Mouse (Mus musculus) CH12.LX (cell line): Measurements from ENCODE around the gene Abo. TPM values are rescaled to one million over a fixed set of nuclear protein-coding genes. Genes with fewer than 3 reads are reported as not detected.

Experiments used
- DNase-seq: peaks from one replicate; pipeline ENCODE4 v3.0.0-alpha.2; 2013; ENCODE audit errors: extremely low read depth
- H3K27ac ChIP-seq: 2 replicates; pipeline ENCODE4 v1.5.1; 2012; ENCODE audit warnings: low read depth, mild to moderate bottlenecking, control low read depth, moderate library complexity; ENCODE audit not compliant: insufficient read depth
- H3K27me3 ChIP-seq: replicated peaks from 2 replicates; pipeline ENCODE3; 2012; ENCODE audit warnings: inconsistent platforms
- H3K36me3 ChIP-seq, 2 experiments: replicated peaks in 1 of 2; 2 replicates each; pipeline versions ENCODE3 to v1.6.1; 2012; ENCODE audit warnings: inconsistent platforms in 1 of 2, low read length in 1 of 2, mild to moderate bottlenecking in 1 of 2, mixed read lengths in 1 of 2, moderate library complexity in 1 of 2; ENCODE audit not compliant: control insufficient read depth in 1 of 2, insufficient read depth in 1 of 2
- H3K4me1 ChIP-seq, 2 experiments: 2 replicates each; pipeline ENCODE4 v1.6.1; 2012; ENCODE audit warnings: inconsistent platforms in 1 of 2, moderate library complexity in 1 of 2; ENCODE audit not compliant: insufficient read depth in 2 of 2, control insufficient read depth in 1 of 2
- H3K4me2 ChIP-seq: 2 replicates; pipeline ENCODE4 v1.6.1; 2012; ENCODE audit warnings: low read depth, mild to moderate bottlenecking, control low read depth; ENCODE audit not compliant: poor library complexity, insufficient read depth, severe bottlenecking
- H3K4me3 ChIP-seq, 3 experiments: fragments of 150-350 bp in 1 of 3; sonication (generic) in 1 of 3; replicated peaks in 1 of 3; 2 replicates each; pipeline versions ENCODE3 to v1.5.1; 2011 to 2012; ENCODE audit warnings: low read depth in 2 of 3, low read length in 2 of 3, mild to moderate bottlenecking in 2 of 3, moderate library complexity in 2 of 3, control low read depth in 1 of 3, improper control_type of control experiment in 1 of 3, inconsistent platforms in 1 of 3, mixed read lengths in 1 of 3; ENCODE audit not compliant: poor library complexity in 1 of 3
- H3K79me2 ChIP-seq: replicated peaks from 2 replicates; pipeline ENCODE4 v1.6.1; 2012; ENCODE audit warnings: mild to moderate bottlenecking, moderate library complexity; ENCODE audit not compliant: control insufficient read depth, poor library complexity, insufficient read depth, severe bottlenecking; ENCODE audit errors: extremely low read depth
- H3K9ac ChIP-seq: 2 replicates; pipeline ENCODE4 v1.6.1; 2012; ENCODE audit warnings: low read depth, mild to moderate bottlenecking, control low read depth, moderate library complexity; ENCODE audit not compliant: insufficient read depth
- H3K9me3 ChIP-seq: replicated peaks from 2 replicates; pipeline ENCODE3; 2012; ENCODE audit warnings: low read length, inconsistent platforms, mixed read lengths
- BHLHE40 ChIP-seq: IDR thresholded peaks from 2 replicates; pipeline ENCODE4 v1.6.1; 2011; ENCODE audit warnings: mild to moderate bottlenecking, low read depth, low read length, improper control_type of control experiment
- CHD1 ChIP-seq: IDR thresholded peaks from 2 replicates; pipeline ENCODE4 v1.6.1; 2012; ENCODE audit warnings: low read depth, low read length, improper control_type of control experiment, inconsistent platforms
- CHD2 ChIP-seq: IDR thresholded peaks from 2 replicates; pipeline ENCODE4 v1.6.1; 2011; ENCODE audit warnings: low read length, improper control_type of control experiment
- CTCF ChIP-seq, 2 experiments: IDR thresholded peaks in 1 of 2; conservative IDR thresholded peaks in 1 of 2; 2 replicates each; pipeline ENCODE4 v1.5.1; 2011 to 2012; ENCODE audit warnings: low read depth in 2 of 2, low read length in 2 of 2, improper control_type of control experiment in 1 of 2, inconsistent platforms in 1 of 2, mild to moderate bottlenecking in 1 of 2, moderate library complexity in 1 of 2
- E2F4 ChIP-seq: IDR thresholded peaks from 2 replicates; pipeline ENCODE4 v1.6.1; 2011; ENCODE audit warnings: low read depth, low read length, improper control_type of control experiment; ENCODE audit not compliant: insufficient replicate concordance
- ELF1 ChIP-seq: IDR thresholded peaks from 2 replicates; pipeline ENCODE4 v1.6.1; 2014; ENCODE audit warnings: low read depth, mild to moderate bottlenecking, inconsistent platforms, low read length, improper control_type of control experiment
- EP300 ChIP-seq: IDR thresholded peaks from 2 replicates; pipeline ENCODE4 v1.6.1; 2011; ENCODE audit warnings: low read length, improper control_type of control experiment
- ETS1 ChIP-seq: conservative IDR thresholded peaks from 2 replicates; pipeline ENCODE4 v1.6.1; 2012; ENCODE audit warnings: low read depth, mild to moderate bottlenecking, inconsistent platforms, low read length, improper control_type of control experiment, moderate library complexity
- GABPA ChIP-seq: IDR thresholded peaks from 2 replicates; pipeline ENCODE4 v1.6.1; 2012; ENCODE audit warnings: low read depth, low read length, improper control_type of control experiment, inconsistent platforms; ENCODE audit not compliant: insufficient replicate concordance
- HCFC1 ChIP-seq: IDR thresholded peaks from 2 replicates; pipeline ENCODE4 v1.6.1; 2012; ENCODE audit warnings: low read depth, mild to moderate bottlenecking, inconsistent platforms, low read length, improper control_type of control experiment
- IRF4 ChIP-seq: IDR thresholded peaks from 2 replicates; pipeline ENCODE4 v1.6.1; 2014; ENCODE audit warnings: low read depth, mild to moderate bottlenecking, inconsistent platforms, low read length, improper control_type of control experiment
- JUN ChIP-seq: IDR thresholded peaks from 2 replicates; pipeline ENCODE4 v1.6.1; 2011; ENCODE audit warnings: low read depth, mild to moderate bottlenecking, low read length, improper control_type of control experiment, moderate library complexity; ENCODE audit not compliant: insufficient read depth
- JUND ChIP-seq: conservative IDR thresholded peaks from 2 replicates; pipeline ENCODE4 v1.6.1; 2011; ENCODE audit warnings: low read depth, low read length, improper control_type of control experiment
- KAT2A ChIP-seq: IDR thresholded peaks from 2 replicates; pipeline ENCODE4 v1.6.1; 2012; ENCODE audit warnings: low read length, improper control_type of control experiment, inconsistent platforms; ENCODE audit not compliant: insufficient replicate concordance
- MAFK ChIP-seq: IDR thresholded peaks from 2 replicates; pipeline ENCODE4 v1.6.1; 2011; ENCODE audit warnings: low read length, improper control_type of control experiment; ENCODE audit not compliant: insufficient replicate concordance
- MAX ChIP-seq: IDR thresholded peaks from 2 replicates; pipeline ENCODE4 v1.6.1; 2011; ENCODE audit warnings: low read length, improper control_type of control experiment
- MAZ ChIP-seq: IDR thresholded peaks from 2 replicates; pipeline ENCODE4 v1.6.1; 2012; ENCODE audit warnings: low read depth, mild to moderate bottlenecking, inconsistent platforms, low read length, improper control_type of control experiment, moderate library complexity
- MEF2A ChIP-seq: IDR thresholded peaks from 2 replicates; pipeline ENCODE4 v1.6.1; 2014; ENCODE audit warnings: low read depth, mild to moderate bottlenecking, inconsistent platforms, low read length, improper control_type of control experiment, borderline replicate concordance
- MXI1 ChIP-seq: IDR thresholded peaks from 2 replicates; pipeline ENCODE4 v1.6.1; 2011; ENCODE audit warnings: mild to moderate bottlenecking, low read depth, low read length, improper control_type of control experiment
- MYC ChIP-seq: IDR thresholded peaks from 2 replicates; pipeline ENCODE4 v1.6.1; 2011; ENCODE audit warnings: low read depth, mild to moderate bottlenecking, improper control_type of control experiment, low read length
- NELFE ChIP-seq: IDR thresholded peaks from 2 replicates; pipeline ENCODE4 v1.6.1; 2011; ENCODE audit warnings: low read depth, low read length, improper control_type of control experiment
- NRF1 ChIP-seq: IDR thresholded peaks from 2 replicates; pipeline ENCODE4 v1.6.1; 2014; ENCODE audit warnings: low read depth, mild to moderate bottlenecking, inconsistent platforms, low read length, improper control_type of control experiment, moderate library complexity
- PAX5 ChIP-seq: IDR thresholded peaks from 2 replicates; pipeline ENCODE4 v1.6.1; 2012; ENCODE audit warnings: low read length, inconsistent platforms, mixed read lengths
- POLR2A ChIP-seq: IDR thresholded peaks from 2 replicates; pipeline ENCODE4 v1.6.1; 2011; ENCODE audit warnings: low read depth, mild to moderate bottlenecking, improper control_type of control experiment, low read length
- POLR2AphosphoS2 ChIP-seq: IDR thresholded peaks from 2 replicates; pipeline ENCODE4 v1.6.1; 2011; ENCODE audit warnings: low read depth, low read length, improper control_type of control experiment
- RAD21 ChIP-seq: IDR thresholded peaks from 2 replicates; pipeline ENCODE4 v1.6.1; 2011; ENCODE audit warnings: low read depth, mild to moderate bottlenecking, low read length, improper control_type of control experiment, moderate library complexity
- RCOR1 ChIP-seq: conservative IDR thresholded peaks from 2 replicates; pipeline ENCODE4 v1.6.1; 2012; ENCODE audit warnings: low read depth, mild to moderate bottlenecking, inconsistent platforms, low read length, improper control_type of control experiment
- SIN3A ChIP-seq: IDR thresholded peaks from 2 replicates; pipeline ENCODE4 v1.6.1; 2012; ENCODE audit warnings: low read length, improper control_type of control experiment, inconsistent platforms
- SMC3 ChIP-seq: IDR thresholded peaks from 2 replicates; pipeline ENCODE4 v1.6.1; 2011; ENCODE audit warnings: low read depth, low read length, improper control_type of control experiment
- TBP ChIP-seq: conservative IDR thresholded peaks from 2 replicates; pipeline ENCODE4 v1.6.1; 2011; ENCODE audit warnings: low read depth, low read length, improper control_type of control experiment
- TCF12 ChIP-seq: IDR thresholded peaks from 2 replicates; pipeline ENCODE4 v1.6.1; 2014; ENCODE audit warnings: low read depth, mild to moderate bottlenecking, inconsistent platforms, low read length, improper control_type of control experiment
- UBTF ChIP-seq: IDR thresholded peaks from 2 replicates; pipeline ENCODE4 v1.6.1; 2012; ENCODE audit warnings: low read depth, mild to moderate bottlenecking, inconsistent platforms, low read length, improper control_type of control experiment, moderate library complexity
- USF1 ChIP-seq: IDR thresholded peaks from 2 replicates; pipeline ENCODE4 v1.6.1; 2014; ENCODE audit warnings: low read depth, mild to moderate bottlenecking, inconsistent platforms, low read length, improper control_type of control experiment
- USF2 ChIP-seq: conservative IDR thresholded peaks from 2 replicates; pipeline ENCODE4 v1.6.1; 2011; ENCODE audit warnings: low read depth, low read length, improper control_type of control experiment
- ZC3H11A ChIP-seq: IDR thresholded peaks from 2 replicates; pipeline ENCODE4 v1.6.1; 2012; ENCODE audit warnings: low read depth, mild to moderate bottlenecking, inconsistent platforms, low read length, improper control_type of control experiment
- ZKSCAN1 ChIP-seq: IDR thresholded peaks from 2 replicates; pipeline ENCODE4 v1.6.1; 2012; ENCODE audit warnings: low read depth, inconsistent platforms, low read length, improper control_type of control experiment, borderline replicate concordance
- ZMIZ1 ChIP-seq: IDR thresholded peaks from 2 replicates; pipeline ENCODE4 v1.6.1; 2012; ENCODE audit warnings: low read depth, mild to moderate bottlenecking, inconsistent platforms, low read length, improper control_type of control experiment
- ZNF384 ChIP-seq: IDR thresholded peaks from 2 replicates; pipeline ENCODE4 v1.6.1; 2012; ENCODE audit warnings: low read depth, low read length, improper control_type of control experiment, inconsistent platforms
- dilution Hi-C: fragments of 300-500 bp; cut with MboI; formaldehyde crosslinking; loops from 2 replicates; pipeline ENCODE4 v1.14.3; 2020; ENCODE audit warnings: low sequenced_read_pairs; ENCODE audit not compliant: extremely low pct_unique_long_range_greater_than_20kb, extremely low pct_ligation_motif_present
- in situ Hi-C: fragments of 300-500 bp; cut with MboI; formaldehyde crosslinking; loops from 3 replicates; pipeline ENCODE4 v1.14.3; 2019; ENCODE audit warnings: low sequenced_read_pairs, low pct_ligation_motif_present, low pct_unique_long_range_greater_than_20kb, mixed read lengths
- polyA plus RNA-seq: library from polyadenylated mRNA; unstranded; fragments of >175 nt; gene quantifications from 2 replicates; pipeline ENCODE4 v1.2.1, GENCODE M21; 2012; ENCODE audit warnings: low read depth; ENCODE audit not compliant: insufficient read length
- total RNA-seq, 2 experiments: library from RNA; depleted of rRNA; stranded (reverse); fragments of 300-350 nt in 1 of 2; fragments of >200 nt in 1 of 2; gene quantifications; 2 replicates each; pipeline ENCODE4 v1.2.3; 2012 to 2014

Gene Abo
- total and polyA plus RNA-seq, 3 experiments = not detected

DNA sequence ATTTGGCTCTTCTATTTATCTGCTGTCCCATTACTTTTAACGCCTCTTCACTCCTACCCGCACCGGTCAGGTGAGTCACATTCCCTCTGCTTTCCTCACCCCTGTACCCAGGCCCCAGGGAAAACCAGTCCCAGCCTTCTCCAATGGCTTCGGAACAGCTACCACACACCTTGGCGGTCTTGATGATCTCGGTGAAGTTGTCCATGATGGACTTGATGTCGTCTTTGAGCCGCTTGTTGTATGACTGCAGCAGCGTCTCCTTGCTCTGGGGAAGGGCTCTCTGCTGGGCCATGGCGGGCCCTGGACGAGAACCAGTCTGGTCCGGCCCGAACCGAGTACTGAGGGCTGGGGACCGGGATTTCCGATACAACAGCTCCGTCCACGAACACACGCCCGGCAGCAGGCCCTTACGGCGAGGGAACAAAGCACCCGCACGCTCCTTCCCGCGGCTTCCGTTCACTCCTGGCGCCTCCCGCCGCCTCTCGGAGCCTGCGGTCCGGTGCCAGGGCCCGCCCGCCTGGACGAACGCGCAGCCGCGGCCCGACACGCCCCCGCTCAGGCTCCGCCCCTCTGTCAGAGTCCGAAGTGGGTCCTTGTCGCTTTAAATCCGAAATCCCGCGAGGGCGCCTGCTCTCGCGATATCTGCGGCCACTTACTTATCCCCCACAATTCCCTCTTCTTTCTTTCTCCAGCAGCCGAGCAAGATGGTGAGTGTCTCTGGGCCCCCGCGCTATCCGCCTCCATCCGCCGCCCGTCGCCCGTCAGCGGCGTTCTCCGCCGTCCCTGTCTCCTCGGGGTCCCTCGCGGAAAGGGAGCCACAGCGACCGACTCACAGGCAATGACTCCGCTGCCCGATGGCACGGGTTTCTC lies 45.6 kb upstream of the Abo start, which contains the start of the genes Med22 and Rpl7a:
Gene Med22, minus strand, starts transcription at position 554 of the 870 bp plus-strand sequence.
Gene Rpl7a, plus strand, starts transcription at position 641 of the 870 bp plus-strand sequence.
- no peaks in the 10 kb centered on the region for H3K9me3 ChIP-seq
- DNase-seq = peak; percentile 98
- no peak for TF ChIP-seq USF2
- TF ChIP-seq MAZ = no peak
- no peak for TF ChIP-seq MAFK
- TF ChIP-seq POLR2AphosphoS2 = peak; percentile 82
- TF ChIP-seq ZNF384 = no peak
- peak; percentile 84 for TF ChIP-seq NRF1
- TF ChIP-seq ZKSCAN1 = no peak
- 0 out of 2 replicates have a peak, but pooled peaks have one; percentile 7 for TF ChIP-seq IRF4
- TF ChIP-seq CTCF (conservative IDR thresholded peaks at IDR 0.05 in 1 of 2, IDR thresholded peaks at IDR 0.05 in 1 of 2; ENCODE audit: low read depth in 2 of 2, low read length in 2 of 2) = no peak
- TF ChIP-seq BHLHE40 = peak; percentile 43; the same call in 1 of the 2 replicates
- no peak for TF ChIP-seq RAD21
- peak; percentile 97 for TF ChIP-seq NELFE
- TF ChIP-seq MAX = peak; percentile 3; the same call in 1 of the 2 replicates
- TF ChIP-seq JUN = no peak
- peak; percentile 3; the same call in 1 of the 2 replicates for TF ChIP-seq RCOR1
- TF ChIP-seq TCF12 = peak; percentile 97
- no peak for TF ChIP-seq ETS1
- TF ChIP-seq USF1 = no peak
- TF ChIP-seq ZC3H11A = no peak
- peak; percentile 13; the same call in 1 of the 2 replicates for TF ChIP-seq UBTF
- TF ChIP-seq MYC = peak; percentile 82
- TF ChIP-seq E2F4 = no peak
- peak; percentile 99 for TF ChIP-seq POLR2A
- no peak for TF ChIP-seq MEF2A
- TF ChIP-seq ZMIZ1 = peak; percentile 94
- no peak for TF ChIP-seq EP300
- TF ChIP-seq CHD1 = no peak
- TF ChIP-seq JUND = no peak
- no peak for TF ChIP-seq GABPA
- no peak for TF ChIP-seq SMC3
- peak; percentile 73 for TF ChIP-seq MXI1
- peak; percentile 80 for TF ChIP-seq HCFC1
- TF ChIP-seq ELF1 = no peak; the same call in 1 of the 2 replicates
- no peak for TF ChIP-seq PAX5
- peak; percentile 95 for TF ChIP-seq TBP
- TF ChIP-seq CHD2 = peak; percentile 99
- TF ChIP-seq SIN3A = peak; percentile 84
- peak; percentile 93 for TF ChIP-seq KAT2A
- H3K36me3 ChIP-seq = peaks cover 59 to 72% of the 10 kb centered on the region in 2 experiments
- peak within 1 kb of the TSS; percentile 83 for H3K27ac ChIP-seq
- H3K9ac ChIP-seq = peak within 1 kb of the TSS; percentile 98
- in situ Hi-C loops (no loop called here), dilution Hi-C loops (no loop called here)
- H3K4me3 ChIP-seq = peak within 1 kb of the TSS; percentile 69 to 98 (median 97)
- H3K4me2 ChIP-seq = peak within 1 kb of the TSS; percentile 90
- peaks cover 70% of the 10 kb centered on the region for H3K79me2 ChIP-seq
- H3K4me1 ChIP-seq = peaks cover 21 to 52% of the 10 kb centered on the region in 2 experiments
- H3K27me3 ChIP-seq = no peaks in the 10 kb centered on the region
